Mouse (Mus musculus) gonadal fat pad, adult 2 months (tissue): Measurements from ENCODE around the gene Fibcd1. TPM values are rescaled to one million over a fixed set of nuclear protein-coding genes. Genes with fewer than 3 reads are reported as not detected.

Source experiments
- DNase-seq: peaks from one replicate; pipeline ENCODE4 v3.0.0-alpha.2; 2012; ENCODE audit warnings: low read depth
- polyA plus RNA-seq: library from polyadenylated mRNA; depleted of rRNA; stranded (reverse); fragments of >200 nt; gene quantifications from 2 replicates; pipeline ENCODE4 v1.2.3, GENCODE M21; 2012

Gene Fibcd1
- polyA plus RNA-seq, 1 experiment, result 1.7 TPM

DNA sequence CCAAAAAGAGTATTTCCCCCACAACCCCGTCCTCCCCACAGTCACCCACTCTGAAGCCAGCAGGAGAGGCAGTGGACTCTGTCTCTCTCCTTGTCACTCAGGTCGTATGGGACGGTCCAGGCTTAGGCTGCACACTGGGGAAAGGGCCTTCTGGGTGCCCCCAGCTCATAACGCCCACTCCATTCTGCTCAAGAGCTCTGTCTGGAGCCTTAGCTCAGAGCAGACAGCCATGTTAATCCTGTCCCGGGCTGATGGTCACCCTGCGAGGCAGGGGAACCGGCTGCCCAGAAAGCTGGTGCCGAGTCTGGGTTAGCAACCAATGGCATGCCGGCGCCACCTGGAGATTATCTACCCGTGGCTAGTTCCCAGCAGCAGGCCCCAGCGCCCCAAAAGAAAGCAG lies 12.7 kb upstream of the Fibcd1 start:
- no peak for DNase-seq

GRCm38 (mm10) chr2:31857180-31857579 lies 11.4 kb upstream of the Fibcd1 start:
- no peak for DNase-seq

DNA sequence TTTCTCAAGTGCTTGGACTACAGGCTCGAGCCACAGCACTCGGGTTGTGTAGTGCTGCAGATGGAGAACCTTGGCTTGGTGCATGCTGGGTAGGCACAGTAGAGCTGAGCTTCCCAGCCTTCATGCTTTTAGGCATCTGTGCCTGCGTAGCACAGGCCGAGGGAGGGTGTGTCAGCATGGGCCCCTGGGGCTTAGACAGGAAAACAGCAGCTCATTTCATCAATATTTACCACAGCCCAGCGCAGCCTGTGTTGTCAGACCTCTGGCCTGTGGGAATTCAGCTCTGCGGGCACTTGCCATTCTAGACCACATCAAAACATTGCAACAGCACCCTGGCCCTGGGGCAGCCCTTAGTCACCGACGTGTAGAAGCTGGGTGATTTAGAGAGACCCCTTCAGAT lies 10.2 kb upstream of the Fibcd1 start:
- no peak for DNase-seq

GRCm38 (mm10) chr2:31850141-31850540 lies 4.3 kb upstream of the Fibcd1 start:
- no peak for DNase-seq

GRCm38 (mm10) chr2:31847908-31848307 lies 2.1 kb upstream of the Fibcd1 start:
- no peak for DNase-seq

DNA sequence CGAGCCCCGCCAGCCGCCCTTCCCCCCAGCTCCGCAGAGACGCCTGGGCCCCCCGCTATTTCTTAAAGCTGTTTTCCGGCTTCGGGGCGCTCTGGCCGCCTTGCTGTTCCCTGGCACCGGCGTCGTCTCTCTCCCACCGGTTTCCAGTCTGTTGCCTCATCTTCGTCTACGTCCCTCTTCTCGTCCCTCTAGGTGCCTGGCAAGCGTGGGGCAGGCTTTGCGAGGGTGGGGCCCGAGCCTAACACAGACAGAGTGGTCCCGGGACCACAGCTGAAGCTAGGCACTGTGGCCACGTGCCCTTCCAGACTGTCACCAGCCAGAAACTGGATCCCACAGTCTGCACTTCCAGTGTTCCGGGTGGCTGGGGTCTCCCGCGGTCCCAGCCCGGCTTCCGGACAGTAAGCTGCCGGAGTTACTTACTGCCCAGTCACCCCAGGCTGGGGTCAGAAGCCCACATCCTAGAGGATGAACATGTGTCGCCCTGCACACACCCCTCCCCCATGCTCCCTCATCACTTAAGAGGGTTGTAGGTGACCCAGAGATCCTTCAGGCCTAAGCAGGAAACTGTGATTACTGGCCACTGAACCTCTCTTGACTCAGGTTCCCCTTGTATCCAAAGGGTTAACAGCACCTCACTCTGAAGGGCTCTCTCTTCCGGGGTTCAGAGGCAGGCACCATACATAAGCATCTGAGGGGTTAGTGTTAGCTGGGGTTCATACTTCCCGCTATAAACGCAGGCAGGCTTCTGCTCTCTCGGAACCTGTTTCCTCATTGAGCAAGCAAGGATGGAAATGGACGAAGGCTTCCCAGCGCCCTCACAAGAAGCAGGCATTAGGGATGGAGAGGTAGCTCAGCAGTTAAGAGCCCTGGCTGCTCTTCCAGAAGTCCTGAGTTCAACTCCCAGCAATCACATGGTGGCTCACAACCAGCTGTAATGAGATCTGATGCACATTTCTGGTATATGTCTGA lies 1.2 kb upstream of the Fibcd1 start:
- DNase-seq, result no peak

- no peak for DNase-seq
Observed at GRCm38 (mm10) chr2:31845512-31845895, 301 bp downstream of the Fibcd1 start.

- no peak for DNase-seq
Observed at GRCm38 (mm10) chr2:31844729-31845136, 1.1 kb downstream of the Fibcd1 start.

DNA sequence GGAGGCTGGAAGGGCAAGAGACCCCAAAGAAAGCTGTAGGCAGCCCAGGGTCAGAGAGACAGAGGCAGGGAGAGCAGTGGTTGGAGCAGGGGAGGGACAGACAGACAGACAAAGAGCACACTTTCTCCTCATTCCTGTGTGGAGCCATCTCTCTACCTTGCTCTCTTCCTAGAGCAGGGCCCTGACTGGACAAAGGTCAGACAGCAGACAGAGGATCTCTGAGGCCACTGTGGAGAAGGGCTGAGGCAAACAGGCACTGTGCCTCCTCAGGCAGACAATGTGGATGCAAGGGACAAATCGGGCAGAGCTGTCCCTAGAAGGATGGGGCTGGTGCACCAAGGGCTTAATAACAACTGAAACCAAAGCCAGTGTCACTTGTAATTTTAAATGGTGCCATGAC lies 6.9 kb downstream of the Fibcd1 start:
- DNase-seq, result no peak

GRCm38 (mm10) chr2:31836985-31837384 lies 8.8 kb downstream of the Fibcd1 start:
- DNase-seq, result no peak

- no peak for DNase-seq
Observed at GRCm38 (mm10) chr2:31836091-31836490, 9.7 kb downstream of the Fibcd1 start.

GRCm38 (mm10) chr2:31828311-31828825 lies 17.4 kb downstream of the Fibcd1 start:
- DNase-seq, result no peak

GRCm38 (mm10) chr2:31827877-31828276 lies 17.9 kb downstream of the Fibcd1 start:
- DNase-seq, result no peak

DNA sequence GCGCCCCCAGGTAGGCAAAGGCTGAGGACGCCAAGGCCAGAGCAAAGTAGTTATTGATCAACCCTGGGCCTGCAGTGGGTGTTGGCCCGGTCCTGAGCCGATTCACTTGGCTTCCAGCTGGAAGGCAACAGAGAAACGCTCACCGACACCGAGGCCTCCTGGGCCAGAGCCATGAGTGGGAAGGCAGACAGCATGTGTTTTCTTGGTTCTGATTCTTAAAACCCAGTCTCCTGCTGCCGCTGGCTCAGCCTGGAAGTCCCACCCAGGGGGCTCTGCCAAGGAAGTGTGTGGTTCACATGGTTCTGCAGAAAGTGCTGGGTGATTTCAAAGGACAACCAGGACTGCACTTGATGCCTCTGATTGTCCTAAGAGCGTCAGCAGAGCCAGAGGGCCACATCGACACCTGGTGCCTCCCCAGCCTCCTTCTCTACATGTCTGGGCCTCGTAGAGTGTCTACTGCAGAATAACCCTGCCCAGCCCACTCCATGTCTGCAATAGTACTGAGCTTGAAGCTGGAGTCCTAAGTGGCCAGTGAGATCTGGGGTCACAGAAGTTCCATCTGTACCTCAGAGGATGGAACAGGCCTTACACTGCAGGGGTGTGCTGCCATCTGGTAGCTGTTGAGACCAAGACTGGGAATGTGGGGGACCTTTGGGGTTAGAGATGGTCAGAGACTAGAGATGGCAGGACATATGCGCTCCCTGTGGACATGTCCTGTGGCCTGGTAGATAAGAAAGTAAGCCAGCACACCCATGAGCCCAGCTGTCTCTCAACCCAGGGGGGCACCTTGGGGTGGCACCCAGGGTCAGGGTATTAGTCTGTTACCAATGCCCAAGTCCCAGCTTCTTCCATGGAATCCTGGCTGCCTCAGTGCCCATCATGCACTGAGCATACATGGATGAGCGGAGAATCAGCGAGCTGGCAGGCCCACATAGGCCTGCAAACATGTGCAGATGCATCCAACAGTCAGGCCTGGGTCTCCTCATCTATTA lies 19.4 kb downstream of the Fibcd1 start:
- no peak for DNase-seq

DNA sequence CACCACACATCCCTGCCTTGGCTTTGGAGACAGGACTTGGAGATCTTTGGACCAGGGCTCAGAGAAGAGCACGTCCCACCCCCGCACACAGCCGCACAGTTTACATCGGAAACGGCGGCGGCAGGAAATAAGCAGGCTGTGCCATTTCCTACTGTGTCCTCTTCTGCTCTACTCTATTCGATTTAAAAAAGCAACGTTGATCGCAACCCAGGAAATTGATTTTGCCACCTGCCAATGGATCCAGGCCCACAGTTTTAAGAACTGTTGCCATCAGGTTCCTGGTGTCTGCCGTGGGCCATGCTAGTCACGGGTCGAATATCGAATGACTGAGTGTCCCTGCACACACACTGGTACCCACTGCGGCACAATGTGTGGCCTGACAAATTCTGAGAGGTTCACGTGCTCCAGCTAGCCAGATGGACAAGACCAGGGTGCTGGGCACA lies 20.3 kb downstream of the Fibcd1 start:
- DNase-seq, result no peak

GRCm38 (mm10) chr2:31823933-31824730 lies 21.7 kb downstream of the Fibcd1 start:
- DNase-seq, result no peak

GRCm38 (mm10) chr2:31822524-31823371 lies 23.1 kb downstream of the Fibcd1 start:
- no peak for DNase-seq

- DNase-seq, result no peak
Observed at GRCm38 (mm10) chr2:31815367-31815766, 30.4 kb downstream of the Fibcd1 start.

DNA sequence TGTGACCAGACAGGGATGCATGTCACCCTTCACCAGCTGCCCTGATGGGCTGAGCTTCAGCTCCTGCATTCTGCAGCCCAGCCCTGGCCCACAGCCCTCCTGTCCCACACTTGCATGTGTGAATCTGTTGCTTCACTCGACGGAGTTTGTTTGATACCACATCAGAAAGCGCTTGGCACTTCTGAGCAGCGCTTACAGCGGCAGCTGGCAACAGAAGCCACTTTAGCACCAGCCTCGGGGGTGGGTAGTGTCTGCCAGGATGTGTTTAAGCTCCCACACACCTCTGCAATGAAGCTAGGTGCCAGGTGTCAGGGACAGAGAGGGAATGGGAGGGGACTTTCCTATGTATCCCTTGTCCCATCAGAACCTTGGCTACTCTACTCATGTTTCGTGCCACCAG lies 31.1 kb downstream of the Fibcd1 start:
- DNase-seq, result peak; percentile 58

DNA sequence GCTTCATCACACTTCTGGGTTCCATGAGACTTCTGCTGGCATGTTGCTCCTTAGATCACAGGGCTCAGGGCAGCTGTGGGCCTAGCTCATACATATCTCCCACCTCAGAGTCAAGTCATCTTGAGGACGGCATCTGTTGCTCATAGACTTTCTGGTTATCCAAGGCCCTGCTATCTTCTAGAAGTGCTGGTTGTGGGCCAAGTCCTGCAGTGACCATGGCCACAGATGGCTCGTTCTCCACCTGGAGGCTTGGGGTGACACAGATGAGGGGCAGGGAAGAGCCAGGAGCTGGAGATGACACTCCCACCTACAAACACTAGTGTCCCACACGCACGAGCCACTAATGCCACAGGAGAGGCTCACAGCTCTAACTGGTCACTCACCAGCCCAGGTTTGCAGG lies 32.2 kb downstream of the Fibcd1 start:
- no peak for DNase-seq
